Mouse (Mus musculus): ENCODE data around the gene Tmem59. TPM values are rescaled to one million over a fixed set of nuclear protein-coding genes. Genes with fewer than 3 reads are reported as not detected.

Gene Tmem59
- 41.3 and 122 TPM in 2 replicates for polyA plus RNA-seq (2012; ENCODE audit: low replicate concordance)

DNA sequence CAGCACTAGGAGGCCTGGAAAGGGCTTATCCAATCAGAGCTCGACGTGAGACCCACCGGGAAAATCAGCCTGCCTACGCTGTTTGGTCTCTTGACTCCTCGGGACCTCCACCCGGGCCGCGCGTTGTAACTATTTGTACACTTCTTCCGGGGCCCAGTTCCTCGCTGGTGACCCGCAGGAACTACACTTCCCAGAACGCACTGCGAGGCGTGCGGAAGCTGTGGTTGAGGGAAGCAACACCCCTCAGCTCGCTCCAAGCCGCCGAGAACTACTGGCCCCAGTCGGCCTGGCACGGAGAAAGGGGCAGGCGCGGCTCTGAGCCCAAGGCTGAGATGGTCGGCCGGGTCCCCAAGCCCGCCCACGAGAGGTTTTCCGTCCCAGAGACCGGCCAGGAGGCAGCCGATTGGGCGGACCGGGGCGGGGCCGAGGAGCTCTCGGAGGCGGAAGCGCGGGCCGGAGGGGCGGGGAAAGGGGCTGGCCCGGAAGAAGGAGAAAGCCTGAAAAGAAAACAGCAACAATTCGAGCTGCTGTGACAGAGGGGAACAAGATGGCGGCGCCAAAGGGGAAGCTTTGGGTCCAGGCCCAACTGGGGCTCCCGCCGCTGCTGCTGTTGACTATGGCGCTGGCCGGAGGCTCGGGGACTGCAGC, at the start of gene Tmem59:
Tmem59 (plus strand) TSS at position 218 of the 648 bp plus-strand sequence.

GRCm38 (mm10) chr4:107178830-107179490, 761 bp downstream of the Tmem59 start, which contains the start of gene Tceanc2:
TSS of gene Tceanc2 (minus strand) at chr4:107179116.

DNA sequence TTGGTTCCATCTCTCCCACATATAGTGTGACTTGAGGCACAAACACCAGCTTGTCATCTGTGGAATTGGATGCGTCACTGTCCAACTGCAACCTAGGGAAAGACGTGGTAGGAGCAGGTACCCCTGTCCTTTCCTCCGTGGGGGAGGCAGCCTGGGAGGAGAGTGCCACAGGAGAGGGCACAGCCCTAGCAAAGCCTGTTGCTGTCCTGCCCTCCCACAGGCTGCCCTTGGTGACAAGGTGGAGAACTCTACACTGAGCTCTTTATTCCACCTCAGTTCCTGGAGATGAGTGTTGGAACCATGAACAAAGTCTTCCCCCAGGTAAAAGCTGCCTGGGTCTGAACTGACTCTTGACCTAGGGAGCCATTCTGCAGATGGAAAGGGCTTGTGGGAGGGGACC, 30.7 kb downstream of the Tmem59 start, which contains the start of gene Ldlrad1:
Ldlrad1 (plus strand) TSS at position 301 of the 400 bp plus-strand sequence.

Other genes starting within 250 kb of the Tmem59 start
- gene Mrpl37, start 111.5 kb upstream of the Tmem59 start, polyA plus RNA-seq (2012; ENCODE audit: low replicate concordance): 72.7 and 73.2 TPM in 2 replicates
- gene Cyb5rl, start 111.4 kb upstream of the Tmem59 start, polyA plus RNA-seq (2012; ENCODE audit: low replicate concordance): 0.70 and 3.7 TPM in 2 replicates
- gene Cdcp2, start 81.5 kb upstream of the Tmem59 start, polyA plus RNA-seq (2012; ENCODE audit: low replicate concordance): not detected in 2 replicates
- 13.7 and 30.6 TPM in 2 replicates for gene Tceanc2, start 717 bp downstream of the Tmem59 start, polyA plus RNA-seq (2012; ENCODE audit: low replicate concordance)
- not detected in 2 replicates for gene Ldlrad1, start 30.8 kb downstream of the Tmem59 start, polyA plus RNA-seq (2012; ENCODE audit: low replicate concordance)
- 9.3 and 11.4 TPM in 2 replicates for gene Lrrc42, start 75.1 kb downstream of the Tmem59 start, polyA plus RNA-seq (2012; ENCODE audit: low replicate concordance)
- gene Hspb11, start 75.2 kb downstream of the Tmem59 start, polyA plus RNA-seq (2012; ENCODE audit: low replicate concordance): 0.34 TPM in 1 of 2 replicates, not detected in the other
- not detected in 2 replicates for gene Dio1, start 128.8 kb downstream of the Tmem59 start, polyA plus RNA-seq (2012; ENCODE audit: low replicate concordance)
- gene Yipf1, start 136.0 kb downstream of the Tmem59 start, polyA plus RNA-seq (2012; ENCODE audit: low replicate concordance): 3.1 and 4.1 TPM in 2 replicates
- gene Ndc1, start 189.4 kb downstream of the Tmem59 start, polyA plus RNA-seq (2012; ENCODE audit: low replicate concordance): 2.8 and 8.8 TPM in 2 replicates